Mouse (Mus musculus) embryonic stem cell, embryonic (primary cell): ENCODE data around the gene Map3k12.

ENCODE experiments used
- CTCF ChIA-PET, 4 experiments: fragments of 300-600 bp in 2 of 4; fragments of 350-600 bp in 2 of 4; sonication (Branson Sonifier 250); formaldehyde crosslinking; loops; one replicate each; lab custom pipeline; 2022; ENCODE audit warnings: inconsistent platforms in 2 of 4; lab: Charles Lee
- POLR2A ChIA-PET, 4 experiments: fragments of 300-600 bp in 2 of 4; fragments of 350-600 bp in 2 of 4; sonication (Branson Sonifier 250); formaldehyde crosslinking; loops; one replicate each; lab custom pipeline; 2022; ENCODE audit warnings: antibody characterized with exemption in 4 of 4, inconsistent platforms in 1 of 4; lab: Charles Lee

Map3k12 gene

DNA sequence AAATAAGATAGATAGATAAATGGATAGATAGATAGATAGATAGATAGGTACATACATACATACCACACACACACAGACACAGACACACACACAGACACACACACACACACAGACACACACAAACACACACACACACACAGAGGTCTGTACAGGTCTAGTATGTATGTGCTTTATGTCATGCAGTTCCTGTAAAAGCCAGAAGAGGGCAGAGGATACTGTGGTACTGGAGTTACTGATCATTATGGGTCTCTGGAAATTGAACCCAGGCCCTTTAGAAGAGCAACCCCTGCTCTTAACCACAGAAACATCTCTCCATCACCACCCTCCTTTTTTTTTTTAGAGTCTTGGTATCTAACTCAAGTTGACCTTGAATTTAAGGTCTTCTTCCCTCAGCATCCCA is 53.2 kb downstream of the Map3k12 start:
- CTCF ChIA-PET = interaction anchor here in 1 of 4 experiments (1.7 kb wide), 1 partner anchor 55 kb away, joined by 9 read pairs; the partner anchor contains the start of gene Tarbp2
- POLR2A ChIA-PET = interaction anchor here in 3 of 4 experiments (0.6 to 4.2 kb wide), 15 partner anchors 10 to 377 kb away, joined by 3 to 21 read pairs (median 4); partner anchors contain the start of genes Gm10337 (in 1 of the 3), Map3k12 (in 1 of the 3), Sp1 (in 1 of the 3) and Tarbp2 (in 1 of the 3)

GRCm38 (mm10) chr15:102461430-102462075 is 55.3 kb downstream of the Map3k12 start:
- POLR2A ChIA-PET = interaction anchor here in 3 of 4 experiments (0.6 to 4.2 kb wide), 27 partner anchors 9 to 294 kb away, joined by 3 to 22 read pairs (median 5); partner anchors contain the start of genes Pcbp2 (in 2 of the 3), Sp1 (in 2 of the 3), Tarbp2 (in 2 of the 3) and Aaas (in 1 of the 3)
- CTCF ChIA-PET = interaction anchor here in 3 of 4 experiments (0.6 to 1.7 kb wide), 11 partner anchors 9 to 215 kb away, joined by 3 to 14 read pairs (median 4); partner anchors contain the start of genes Pcbp2 (in 2 of the 3), Tarbp2 (in 2 of the 3) and Npff (in 1 of the 3)

DNA sequence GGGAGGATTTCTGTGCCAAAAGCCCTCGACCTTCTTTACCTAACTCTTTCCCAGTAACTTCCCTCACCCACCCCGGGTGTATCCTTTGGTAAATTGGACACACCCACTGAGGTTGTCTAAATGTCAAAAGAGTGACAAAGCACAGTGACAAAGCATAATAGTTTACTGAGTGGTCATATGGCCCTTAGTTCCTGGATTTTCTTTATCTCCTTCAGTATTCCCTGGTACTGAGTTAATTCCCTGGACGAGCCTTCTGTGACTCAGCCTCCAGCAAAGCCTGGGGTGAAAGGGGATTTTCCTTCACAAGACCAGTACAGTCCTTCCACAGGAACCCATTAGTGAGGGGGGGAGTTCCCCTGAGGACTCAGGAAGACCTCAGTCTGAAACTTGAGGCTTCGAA is 55.9 kb downstream of the Map3k12 start:
- POLR2A ChIA-PET = interaction anchor here in 3 of 4 experiments (0.7 to 3.9 kb wide), 19 partner anchors 9 to 79 kb away, joined by 3 to 61 read pairs (median 6); partner anchors contain the start of genes Pcbp2 (in 3 of the 3), Tarbp2 (in 2 of the 3), Amhr2 (in 1 of the 3) and Sp1 (in 1 of the 3)

DNA sequence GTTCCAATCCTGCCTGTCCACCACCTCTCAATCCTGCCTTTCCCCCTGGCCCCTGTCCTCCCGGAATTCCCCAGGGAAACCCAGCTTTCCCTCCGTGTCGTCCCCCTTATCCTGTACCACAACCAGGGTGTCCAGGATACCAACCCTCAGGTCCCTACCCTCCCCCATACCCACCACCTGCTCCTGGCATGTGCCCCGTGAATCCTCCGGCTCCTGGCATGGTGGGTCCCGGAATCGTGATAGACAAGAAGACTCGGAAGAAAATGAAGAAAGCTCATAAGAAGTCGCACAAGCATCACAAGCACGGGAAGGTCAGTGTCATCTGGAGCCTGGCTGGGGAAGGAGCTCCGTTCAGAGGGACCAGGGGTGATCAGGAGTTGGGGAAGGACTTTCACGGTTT is 56.5 kb downstream of the Map3k12 start:
- ChIA-PET POLR2A (interaction anchor here (0.7 to 3.9 kb wide), 26 partner anchors 10 to 110 kb away, joined by 3 to 61 read pairs (median 6); partner anchors contain the start of genes Pcbp2 (in 4 of the 4), Sp1 (in 2 of the 4), Tarbp2 (in 2 of the 4) and Aaas (in 1 of the 4)), CTCF (interaction anchor here in 3 of 4 experiments (0.9 to 1.5 kb wide), 10 partner anchors 9 to 717 kb away, joined by 3 to 12 read pairs (median 4); partner anchors contain the start of gene Pcbp2 (in 2 of the 3))

More for the DNA sequence above, 55.9 kb downstream of the Map3k12 start:
- CTCF ChIA-PET = interaction anchor here in 3 of 4 experiments (0.9 to 1.4 kb wide), 9 partner anchors 9 to 103 kb away, joined by 3 to 12 read pairs (median 3); partner anchors contain the start of gene Pcbp2 (in 2 of the 3)

DNA sequence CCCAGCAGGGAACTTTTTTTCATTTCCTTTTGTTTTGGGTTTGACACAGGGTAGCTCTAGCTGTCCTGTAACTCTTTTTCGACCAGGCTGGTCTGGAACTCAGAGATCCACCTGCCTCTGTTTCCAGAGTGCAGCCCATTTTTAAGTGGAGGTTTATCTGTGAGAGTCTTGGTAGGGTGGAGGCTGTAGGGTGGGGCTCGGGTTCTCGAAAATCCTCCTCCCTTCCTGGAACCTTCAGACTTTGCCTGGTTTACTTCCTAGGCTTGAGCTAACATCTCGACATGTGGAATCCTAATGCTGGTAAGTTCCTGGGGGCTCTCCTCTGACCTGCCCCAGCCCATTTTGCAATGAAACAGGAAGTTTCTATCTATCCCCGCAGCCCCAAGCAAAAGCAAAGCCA is 57.0 kb downstream of the Map3k12 start:
- CTCF ChIA-PET = interaction anchor here (0.6 to 1.5 kb wide), 10 partner anchors 9 to 863 kb away, joined by 3 to 12 read pairs (median 4); partner anchors contain the start of gene Pcbp2 (in 2 of the 4)
- POLR2A ChIA-PET = interaction anchor here (0.8 to 3.9 kb wide), 32 partner anchors 9 to 128 kb away, joined by 3 to 61 read pairs (median 5); partner anchors contain the start of genes Pcbp2 (in 4 of the 4), Sp1 (in 2 of the 4), Tarbp2 (in 2 of the 4) and Aaas (in 1 of the 4)

- ChIA-PET POLR2A (interaction anchor here (0.6 to 3.9 kb wide), 39 partner anchors 9 to 212 kb away, joined by 3 to 61 read pairs (median 4); partner anchors contain the start of genes Pcbp2 (in 3 of the 4), Sp1 (in 2 of the 4), Tarbp2 (in 2 of the 4) and Aaas (in 1 of the 4)), CTCF (interaction anchor here (0.6 to 1.6 kb wide), 8 partner anchors 11 to 862 kb away, joined by 3 to 7 read pairs (median 4); partner anchors contain the start of gene Pcbp2 (in 1 of the 4))
Measured at GRCm38 (mm10) chr15:102459381-102459780, 57.5 kb downstream of the Map3k12 start.

- CTCF ChIA-PET = interaction anchor here (0.5 to 1.6 kb wide), 10 partner anchors 11 to 288 kb away, joined by 3 to 7 read pairs (median 3); partner anchors contain the start of genes Pcbp2 (in 1 of the 4) and Tarbp2 (in 1 of the 4)
- POLR2A ChIA-PET = interaction anchor here (0.6 to 3.9 kb wide), 40 partner anchors 8 to 212 kb away, joined by 3 to 61 read pairs (median 4); partner anchors contain the start of genes Pcbp2 (in 3 of the 4), Sp1 (in 2 of the 4), Tarbp2 (in 2 of the 4) and Aaas (in 1 of the 4)
Measured at GRCm38 (mm10) chr15:102458904-102459317, 58.0 kb downstream of the Map3k12 start, which contains the start of gene Prr13. Gene Prr13, plus strand, starts transcription at chr15:102459028.

DNA sequence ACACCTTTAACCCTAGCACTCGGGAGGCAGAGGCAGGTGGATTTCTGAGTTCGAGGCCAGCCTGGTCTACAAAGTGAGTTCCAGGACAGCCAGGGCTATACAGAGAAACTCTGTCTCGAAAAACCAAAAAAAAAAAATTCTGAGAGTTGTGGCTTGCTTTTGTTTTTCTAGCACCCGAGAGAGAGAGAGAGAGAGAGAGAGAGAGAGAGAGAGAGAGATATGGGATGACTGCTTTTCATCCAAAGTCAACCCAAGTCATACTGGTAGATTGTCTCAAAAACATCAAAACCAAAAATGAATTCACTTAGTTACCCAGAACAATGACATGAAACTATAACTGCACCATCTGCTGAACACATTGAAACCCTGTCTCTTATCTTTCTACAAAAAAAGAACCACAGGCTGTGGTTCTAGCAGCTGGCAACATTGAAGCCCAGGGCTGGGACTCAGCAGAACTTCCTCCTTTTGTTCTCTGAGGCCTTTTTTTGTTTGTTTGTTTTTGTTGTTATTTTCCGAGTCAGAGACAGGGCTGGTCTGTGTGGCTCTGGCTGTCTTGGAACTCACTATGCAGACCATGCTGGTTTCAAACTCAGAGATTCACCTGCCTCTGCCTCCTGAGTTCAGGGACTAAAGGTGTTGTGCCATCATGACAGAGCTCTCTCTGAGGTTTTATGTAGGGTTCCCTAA is 58.7 kb downstream of the Map3k12 start:
- CTCF ChIA-PET = interaction anchor here in 3 of 4 experiments (0.5 to 1.6 kb wide), 8 partner anchors 12 to 175 kb away, joined by 3 to 7 read pairs (median 3); partner anchors contain the start of genes Pcbp2 (in 1 of the 3) and Tarbp2 (in 1 of the 3)
- POLR2A ChIA-PET = interaction anchor here in 3 of 4 experiments (0.6 to 3.9 kb wide), 28 partner anchors 10 to 214 kb away, joined by 3 to 61 read pairs (median 4); partner anchors contain the start of genes Pcbp2 (in 2 of the 3), Sp1 (in 2 of the 3), Tarbp2 (in 2 of the 3) and Aaas (in 1 of the 3)

DNA sequence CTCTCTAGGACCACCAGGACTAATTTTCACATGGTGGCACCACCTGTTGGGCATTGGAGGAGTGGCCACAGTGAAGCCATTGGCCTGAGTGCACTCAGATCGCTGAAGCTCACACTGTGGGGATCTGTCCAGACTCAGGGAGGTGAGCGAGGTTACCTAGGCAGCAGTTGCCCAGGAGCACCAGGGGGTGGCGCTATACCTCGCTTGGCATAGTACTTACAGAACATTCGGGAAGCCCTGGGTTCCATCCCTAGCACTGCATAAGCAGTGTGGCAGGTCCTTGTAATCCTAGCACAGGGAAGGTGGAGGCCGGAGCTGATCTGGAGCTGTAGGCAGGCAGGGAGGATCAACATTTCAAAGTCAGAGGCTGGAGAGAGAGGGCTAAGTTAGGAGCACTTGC is 60.9 kb downstream of the Map3k12 start:
- POLR2A ChIA-PET = interaction anchor here (0.5 to 6.5 kb wide), 24 partner anchors 9 to 215 kb away, joined by 3 to 62 read pairs (median 5); partner anchors contain the start of genes Pcbp2 (in 2 of the 4), Tarbp2 (in 2 of the 4), Amhr2 (in 1 of the 4) and Map3k12 (in 1 of the 4)

GRCm38 (mm10) chr15:102451666-102452430 is 65.0 kb downstream of the Map3k12 start:
- CTCF ChIA-PET = interaction anchor here in 3 of 4 experiments (0.6 to 1.8 kb wide), 18 partner anchors 9 to 75 kb away, joined by 3 to 12 read pairs (median 4); partner anchors contain the start of genes Npff (in 1 of the 3), Pcbp2 (in 1 of the 3) and Tarbp2 (in 1 of the 3)
- POLR2A ChIA-PET = interaction anchor here in 3 of 4 experiments (0.6 to 6.5 kb wide), 40 partner anchors 8 to 316 kb away, joined by 3 to 62 read pairs (median 4); partner anchors contain the start of genes Tarbp2 (in 3 of the 3), Pcbp2 (in 2 of the 3), Sp1 (in 2 of the 3) and Map3k12 (in 1 of the 3)

More for the DNA sequence above, 60.9 kb downstream of the Map3k12 start:
- CTCF ChIA-PET = interaction anchor here in 3 of 4 experiments (0.5 to 1.5 kb wide), 30 partner anchors 9 to 812 kb away, joined by 3 to 9 read pairs (median 5); partner anchors contain the start of genes Tarbp2 (in 2 of the 3), Aaas (in 1 of the 3), Amhr2 (in 1 of the 3) and Map3k12 (in 1 of the 3)

DNA sequence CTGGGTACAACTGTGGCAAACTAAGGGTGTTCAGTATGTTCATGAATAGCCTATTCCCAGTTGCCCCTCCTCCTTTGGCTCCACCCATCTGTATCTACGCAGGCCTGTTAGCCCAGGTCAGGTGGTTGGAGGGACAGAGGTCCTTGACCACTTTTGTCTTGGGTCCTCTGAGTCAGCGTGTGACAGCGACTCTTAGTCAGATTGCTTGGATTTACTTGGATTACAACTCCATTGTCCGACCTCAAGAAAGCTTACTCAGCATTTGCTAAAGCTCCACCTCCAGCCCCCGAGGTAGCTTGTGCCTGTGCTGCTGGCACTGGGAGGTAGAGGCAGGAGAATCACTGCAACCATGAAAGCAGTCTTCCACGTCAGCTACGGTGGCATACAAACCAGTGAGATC is 65.9 kb downstream of the Map3k12 start:
- ChIA-PET CTCF (interaction anchor here (0.5 to 1.8 kb wide), 21 partner anchors 8 to 1408 kb away, joined by 3 to 28 read pairs (median 4); partner anchors contain the start of genes Npff (in 1 of the 4), Pcbp2 (in 1 of the 4) and Tarbp2 (in 1 of the 4)), POLR2A (interaction anchor here in 3 of 4 experiments (0.6 to 6.5 kb wide), 41 partner anchors 9 to 459 kb away, joined by 3 to 62 read pairs (median 4); partner anchors contain the start of genes Pcbp2 (in 2 of the 3), Sp1 (in 2 of the 3), Tarbp2 (in 2 of the 3) and Map3k12 (in 1 of the 3))

GRCm38 (mm10) chr15:102449366-102449765 is 67.5 kb downstream of the Map3k12 start:
- POLR2A ChIA-PET = interaction anchor here in 2 of 4 experiments (0.8 to 1.9 kb wide), 6 partner anchors 11 to 50 kb away, joined by 3 to 11 read pairs (median 4); partner anchors contain the start of genes Pcbp2 (in 1 of the 2) and Sp1 (in 1 of the 2)
- CTCF ChIA-PET = interaction anchor here in 1 of 4 experiments (0.7 kb wide), 1 partner anchor 106 kb away, joined by 3 read pairs; no protein-coding TSS in a partner anchor
